Mouse (Mus musculus) heart, embryonic 15.5 days (tissue): ENCODE measurements around the gene Arsb. TPM values are rescaled to one million over a fixed set of nuclear protein-coding genes. Genes with fewer than 3 reads are reported as not detected.
"Not testable (repeated sequence)": the region's sequence is repeated elsewhere in the genome, so short reads cannot be mapped to it uniquely, and the experiment has no call there.

Experiments used
- ATAC-seq: fragments of 200-750 bp; cut with Nextera tagmentation; replicated peaks from 2 replicates; pipeline ENCODE4 v1.8.0; 2017; ENCODE audit warnings: low read depth, moderate TSS enrichment; ENCODE audit not compliant: insufficient number of reproducible peaks, insufficient read depth, low FRiP score
- H3K27ac ChIP-seq: fragments of 300-500 bp; sonication (generic); 2 replicates; pipeline ENCODE4 v1.5.1; 2015; ENCODE audit warnings: mild to moderate bottlenecking, inconsistent platforms
- H3K27me3 ChIP-seq: fragments of 300-500 bp; sonication (generic); 2 replicates; pipeline ENCODE4 v1.6.1; 2015; ENCODE audit warnings: inconsistent platforms
- H3K36me3 ChIP-seq: fragments of 300-500 bp; sonication (generic); 2 replicates; pipeline ENCODE4 v1.6.1; 2015; ENCODE audit warnings: mild to moderate bottlenecking, inconsistent platforms
- H3K4me1 ChIP-seq: fragments of 300-500 bp; sonication (generic); replicated peaks from 2 replicates; pipeline ENCODE4 v1.6.1; 2015; ENCODE audit warnings: inconsistent platforms
- H3K4me2 ChIP-seq: fragments of 300-500 bp; sonication (generic); 2 replicates; pipeline ENCODE4 v1.6.1; 2015; ENCODE audit warnings: inconsistent platforms, mild to moderate bottlenecking, moderate library complexity
- H3K4me3 ChIP-seq: fragments of 300-500 bp; sonication (generic); 2 replicates; pipeline ENCODE4 v1.5.1; 2015; ENCODE audit warnings: mild to moderate bottlenecking, inconsistent platforms
- H3K9ac ChIP-seq: fragments of 300-500 bp; sonication (generic); 2 replicates; pipeline ENCODE4 v1.6.1; 2015; ENCODE audit warnings: mild to moderate bottlenecking, inconsistent platforms
- H3K9me3 ChIP-seq: fragments of 300-500 bp; sonication (generic); replicated peaks from 2 replicates; pipeline ENCODE4 v1.6.1; 2016; ENCODE audit warnings: inconsistent platforms
- WGBS: fragments of 180-500 bp; shearing (Covaris S2); methylation state at CpG from one replicate; pipeline ENCODE4 v1.1.7; 2015; ENCODE audit warnings: mixed read lengths; 5-methylcytosine and 5-hydroxymethylcytosine counted together
- polyA plus RNA-seq: library from polyadenylated mRNA; unstranded; fragments of >200 nt; fragmentation: Nextera tagmentation; extraction: Ambion mirVana; gene quantifications from 2 replicates; pipeline ENCODE4 v1.2.1, GENCODE M21; 2015

The Arsb gene
- polyA plus RNA-seq, 1 experiment from 2014 or later, result 7.3 TPM

GRCm38 (mm10) chr13:93792945-93793642 is 21.7 kb downstream of the Arsb start:
- WGBS, result 43% methylated on average over 11 of the region's 11 CpGs
- H3K4me3 ChIP-seq, result no peak overlapping the region
- no peak overlapping the region for H3K9ac ChIP-seq
- no peaks in the 10 kb centered on the region for H3K9me3 ChIP-seq
- no peaks in the 10 kb centered on the region for H3K27me3 ChIP-seq
- no peak overlapping the region for H3K27ac ChIP-seq
- H3K4me1 ChIP-seq, result peaks cover under 1% of the 10 kb centered on the region; the same call in 1 of the 2 replicates
- H3K4me2 ChIP-seq, result no peak overlapping the region
- no peak for ATAC-seq
- H3K36me3 ChIP-seq, result no peaks in the 10 kb centered on the region

GRCm38 (mm10) chr13:93793643-93794182 is 22.3 kb downstream of the Arsb start:
- H3K4me2 ChIP-seq, result no peak overlapping the region
- H3K9ac ChIP-seq, result no peak overlapping the region
- no peaks in the 10 kb centered on the region for H3K9me3 ChIP-seq
- H3K4me1 ChIP-seq, result no peaks in the 10 kb centered on the region
- H3K36me3 ChIP-seq, result no peaks in the 10 kb centered on the region; the same call in 1 of the 2 replicates
- H3K4me3 ChIP-seq, result no peak overlapping the region
- H3K27me3 ChIP-seq, result no peaks in the 10 kb centered on the region
- H3K27ac ChIP-seq, result no peak overlapping the region
- ATAC-seq, result no peak
- 77% methylated on average over 10 of the region's 10 CpGs for WGBS

GRCm38 (mm10) chr13:93797011-93797600 is 25.7 kb downstream of the Arsb start:
- no peak for ATAC-seq

GRCm38 (mm10) chr13:93810311-93810710 is 38.9 kb downstream of the Arsb start:
- H3K9ac ChIP-seq, ATAC-seq, H3K9me3 ChIP-seq, H3K27me3 ChIP-seq, H3K4me3 ChIP-seq, H3K4me1 ChIP-seq, H3K4me2 ChIP-seq, H3K36me3 ChIP-seq, H3K27ac ChIP-seq: not testable (repeated sequence)
- 88% methylated on average over 2 of the region's 2 CpGs for WGBS

More at GRCm38 (mm10) chr13:93797011-93797600, 25.7 kb downstream of the Arsb start:
- Histone ChIP-seq H3K27me3 (no peaks in the 10 kb centered on the region), H3K4me1 (0 out of 2 replicates have a peak, but pooled peaks cover 4% of the 10 kb centered on the region), H3K4me3 (no peak overlapping the region), H3K9ac (no peak overlapping the region), H3K9me3 (no peaks in the 10 kb centered on the region), H3K27ac (no peak overlapping the region), H3K4me2 (no peak overlapping the region), H3K36me3 (no peaks in the 10 kb centered on the region; the same call in 1 of the 2 replicates)
- 51% methylated on average over 5 of the region's 5 CpGs for WGBS

- Histone ChIP-seq H3K27me3 (no peaks in the 10 kb centered on the region), H3K4me1 (no peaks in the 10 kb centered on the region; the same call in 1 of the 2 replicates), H3K4me3 (no peak overlapping the region), H3K27ac (no peak overlapping the region), H3K9ac (no peak overlapping the region), H3K36me3 (no peaks in the 10 kb centered on the region), H3K4me2 (no peak overlapping the region), H3K9me3 (no peaks in the 10 kb centered on the region)
- ATAC-seq, result no peak
- 89% methylated on average over 6 of the region's 6 CpGs for WGBS
Measured at GRCm38 (mm10) chr13:93814081-93814480, 42.7 kb downstream of the Arsb start.

- Histone ChIP-seq H3K36me3 (no peaks in the 10 kb centered on the region), H3K4me2 (no peak overlapping the region), H3K27me3 (no peaks in the 10 kb centered on the region), H3K9me3 (no peaks in the 10 kb centered on the region), H3K4me1 (no peaks in the 10 kb centered on the region; the same call in 1 of the 2 replicates), H3K9ac (no peak overlapping the region), H3K4me3 (no peak overlapping the region), H3K27ac (no peak overlapping the region)
- whole genome bisulfite sequencing, result 90% methylated on average over 12 of the region's 12 CpGs
- ATAC-seq, result no peak
Measured at GRCm38 (mm10) chr13:93814676-93815075, 43.2 kb downstream of the Arsb start.

GRCm38 (mm10) chr13:93815128-93815527 is 43.7 kb downstream of the Arsb start:
- WGBS, result 84% methylated on average over 11 of the region's 11 CpGs

GRCm38 (mm10) chr13:93816127-93816526 is 44.7 kb downstream of the Arsb start:
- H3K4me3 ChIP-seq, result no peak overlapping the region
- no peaks in the 10 kb centered on the region for H3K36me3 ChIP-seq
- H3K4me2 ChIP-seq, result no peak overlapping the region
- H3K9ac ChIP-seq, result no peak overlapping the region
- H3K27me3 ChIP-seq, result no peaks in the 10 kb centered on the region
- WGBS, result 83% methylated on average over 2 of the region's 2 CpGs
- no peaks in the 10 kb centered on the region for H3K9me3 ChIP-seq
- H3K27ac ChIP-seq, result no peak overlapping the region
- no peaks in the 10 kb centered on the region; the same call in 1 of the 2 replicates for H3K4me1 ChIP-seq
- ATAC-seq, result no peak

More at GRCm38 (mm10) chr13:93815128-93815527, 43.7 kb downstream of the Arsb start:
- H3K36me3 ChIP-seq, result no peaks in the 10 kb centered on the region
- no peak overlapping the region for H3K4me2 ChIP-seq
- no peak overlapping the region for H3K9ac ChIP-seq
- H3K27me3 ChIP-seq, result no peaks in the 10 kb centered on the region
- no peak for ATAC-seq
- H3K9me3 ChIP-seq, result no peaks in the 10 kb centered on the region
- H3K4me3 ChIP-seq, result no peak overlapping the region
- H3K4me1 ChIP-seq, result no peaks in the 10 kb centered on the region; the same call in 1 of the 2 replicates
- no peak overlapping the region for H3K27ac ChIP-seq

- H3K36me3 ChIP-seq, result no peaks in the 10 kb centered on the region
- no peaks in the 10 kb centered on the region for H3K9me3 ChIP-seq
- WGBS, result 63% methylated on average over 9 of the region's 9 CpGs
- no peak for ATAC-seq
- H3K27me3 ChIP-seq, result no peaks in the 10 kb centered on the region
- H3K4me2 ChIP-seq, result no peak overlapping the region
- no peak overlapping the region for H3K9ac ChIP-seq
- no peaks in the 10 kb centered on the region; the same call in 1 of the 2 replicates for H3K4me1 ChIP-seq
- H3K27ac ChIP-seq, result no peak overlapping the region
- no peak overlapping the region for H3K4me3 ChIP-seq
Measured at GRCm38 (mm10) chr13:93816688-93817331, 45.4 kb downstream of the Arsb start.

GRCm38 (mm10) chr13:93820173-93820572 is 48.7 kb downstream of the Arsb start:
- H3K4me2 ChIP-seq, result no peak overlapping the region
- no peaks in the 10 kb centered on the region for H3K36me3 ChIP-seq
- ATAC-seq, result no peak
- no peaks in the 10 kb centered on the region for H3K27me3 ChIP-seq
- H3K9ac ChIP-seq, result no peak overlapping the region
- no peaks in the 10 kb centered on the region for H3K4me1 ChIP-seq
- no peak overlapping the region for H3K27ac ChIP-seq
- H3K9me3 ChIP-seq, result no peaks in the 10 kb centered on the region
- 75% methylated on average over 4 of the region's 4 CpGs for WGBS
- no peak overlapping the region for H3K4me3 ChIP-seq

GRCm38 (mm10) chr13:93822001-93822400 is 50.6 kb downstream of the Arsb start:
- H3K4me2 ChIP-seq, result no peak overlapping the region
- no peak overlapping the region for H3K9ac ChIP-seq
- H3K9me3 ChIP-seq, result no peaks in the 10 kb centered on the region
- 40% methylated on average over 6 of the region's 6 CpGs for WGBS
- H3K4me3 ChIP-seq, result no peak overlapping the region
- no peaks in the 10 kb centered on the region for H3K4me1 ChIP-seq
- H3K27ac ChIP-seq, result 0 out of 2 replicates have a peak overlapping the region, but pooled peaks have one; percentile 36
- no peaks in the 10 kb centered on the region for H3K36me3 ChIP-seq
- H3K27me3 ChIP-seq, result no peaks in the 10 kb centered on the region
- ATAC-seq, result peak; percentile 53; the same call in 1 of the 2 replicates
